Mouse (Mus musculus): ENCODE measurements around the gene Gtf2h3. TPM values are rescaled to one million over a fixed set of nuclear protein-coding genes. Genes with fewer than 3 reads are reported as not detected.
A peak's percentile ranks its signal among the peaks of the same experiment; 100 is the strongest.
"Not testable (repeated sequence)": the region's sequence is repeated elsewhere in the genome, so short reads cannot be mapped to it uniquely, and the experiment has no call there.

Gtf2h3 gene
- polyA plus RNA-seq, 1 experiment from 2014 or later: 69.9 TPM

DNA sequence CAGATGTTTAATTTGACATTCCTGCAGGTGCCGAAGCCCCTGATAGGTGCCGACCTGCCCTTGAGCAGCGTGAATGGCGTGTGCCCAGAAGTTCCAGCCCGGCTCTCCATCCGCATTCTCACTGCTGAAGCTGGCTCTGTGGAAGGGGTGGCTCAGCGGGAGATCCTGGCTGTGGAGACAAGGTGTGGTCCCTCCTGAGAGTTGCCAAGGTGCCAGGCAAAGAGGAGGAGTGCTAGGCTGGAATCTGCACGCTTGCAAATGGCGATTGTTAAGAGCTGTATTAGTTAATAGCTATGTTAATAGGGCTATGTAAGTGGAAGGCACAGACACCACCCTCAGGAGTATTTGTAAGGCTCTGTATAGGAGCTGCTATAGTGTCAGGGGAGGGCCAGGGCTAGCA, 45.4 kb downstream of the Gtf2h3 start:
- WGBS: 90% methylated on average over 9 of the region's 9 CpGs
- ATAC-seq (replicated peaks; ENCODE audit: low FRiP score): no peak
- no peaks in the 10 kb centered on the region for H3K9me3 ChIP-seq (ENCODE audit: control insufficient read depth, low read length)
- no peak overlapping the region for H3K4me2 ChIP-seq
- H3K36me3 ChIP-seq (ENCODE audit: control insufficient read depth, insufficient read depth, low read length): no peaks in the 10 kb centered on the region
- no peak overlapping the region for H3K27ac ChIP-seq (ENCODE audit: low read depth, low read length)
- H3K4me1 ChIP-seq (replicated peaks; ENCODE audit: control insufficient read depth, insufficient read depth, low read length): peaks cover 5% of the 10 kb centered on the region
- no peak overlapping the region for H3K4me3 ChIP-seq (ENCODE audit: low read depth, low read length)
- H3K27me3 ChIP-seq (replicated peaks; ENCODE audit: control insufficient read depth, insufficient read depth, low read length): no peaks in the 10 kb centered on the region
- H3K9ac ChIP-seq (ENCODE audit: low read depth, low read length): no peak overlapping the region
- DNase-seq (ENCODE audit: low spot score): no peak

DNA sequence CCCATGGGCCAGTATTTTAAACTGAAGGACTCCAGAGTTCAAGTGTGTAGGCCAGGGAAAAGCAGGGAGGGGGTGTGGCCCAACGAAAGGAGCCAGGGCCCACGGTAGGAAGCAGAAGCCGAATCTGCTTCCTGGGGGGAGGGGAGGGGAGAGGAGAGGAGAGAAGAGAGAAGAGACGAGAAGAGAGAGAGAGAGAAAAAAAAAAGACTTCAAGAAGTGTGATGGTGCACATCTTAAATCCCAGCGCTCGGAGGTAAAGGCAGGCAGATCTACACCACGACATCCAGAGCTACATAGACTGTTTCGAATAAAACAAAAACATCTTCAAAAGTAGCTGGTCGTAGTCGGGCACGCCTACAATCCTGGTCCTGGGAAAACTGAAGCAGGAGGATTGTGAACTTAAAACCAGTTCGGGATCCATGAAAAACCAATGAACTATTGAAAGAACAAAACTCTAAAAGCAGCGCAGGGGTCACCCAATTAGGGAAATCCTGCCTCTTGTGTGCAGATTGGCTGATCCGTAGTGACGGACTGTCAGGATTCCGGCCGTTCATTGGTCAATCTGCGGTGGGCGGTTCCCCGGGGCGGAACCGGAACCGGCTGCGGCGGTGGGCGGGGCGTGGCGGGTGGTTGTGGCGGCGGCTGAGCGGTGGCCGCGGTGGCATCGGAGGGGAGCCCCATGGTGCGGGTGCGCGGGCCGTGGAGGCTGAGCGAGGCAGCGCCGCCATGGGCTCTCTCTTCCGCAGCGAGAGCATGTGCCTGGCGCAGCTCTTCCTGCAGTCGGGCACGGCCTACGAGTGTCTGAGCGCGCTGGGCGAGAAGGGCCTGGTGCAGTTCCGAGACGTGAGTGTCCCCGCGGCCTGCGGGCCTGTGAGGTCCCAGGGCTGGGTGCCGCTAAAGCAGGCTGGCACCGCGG, 49.8 kb downstream of the Gtf2h3 start, which contains the start of gene Atp6v0a2:
Atp6v0a2 (plus strand) TSS at position 129 of the 916 bp plus-strand sequence.
- H3K4me3 ChIP-seq (ENCODE audit: low read depth, low read length): peak within 1 kb of the TSS; percentile 98
- ATAC-seq (replicated peaks; ENCODE audit: low FRiP score): peak; percentile 91
- peak within 1 kb of the TSS; percentile 78; the same call in 1 of the 2 replicates for H3K27ac ChIP-seq (ENCODE audit: low read depth, low read length)
- H3K4me1 ChIP-seq (replicated peaks; ENCODE audit: control insufficient read depth, insufficient read depth, low read length): peaks cover 17% of the 10 kb centered on the region
- WGBS: under 1% methylated on average over 57 of the region's 58 CpGs
- H3K9ac ChIP-seq (ENCODE audit: low read depth, low read length): peak within 1 kb of the TSS; percentile 84
- no peaks in the 10 kb centered on the region for H3K27me3 ChIP-seq (replicated peaks; ENCODE audit: control insufficient read depth, insufficient read depth, low read length)
- H3K4me2 ChIP-seq: peak within 1 kb of the TSS; percentile 92
- DNase-seq (ENCODE audit: low spot score): peak; percentile 94
- 0 out of 2 replicates have a peak, but pooled peaks cover 4% of the 10 kb centered on the region for H3K36me3 ChIP-seq (ENCODE audit: control insufficient read depth, insufficient read depth, low read length)
- no peaks in the 10 kb centered on the region for H3K9me3 ChIP-seq (ENCODE audit: control insufficient read depth, low read length)

DNA sequence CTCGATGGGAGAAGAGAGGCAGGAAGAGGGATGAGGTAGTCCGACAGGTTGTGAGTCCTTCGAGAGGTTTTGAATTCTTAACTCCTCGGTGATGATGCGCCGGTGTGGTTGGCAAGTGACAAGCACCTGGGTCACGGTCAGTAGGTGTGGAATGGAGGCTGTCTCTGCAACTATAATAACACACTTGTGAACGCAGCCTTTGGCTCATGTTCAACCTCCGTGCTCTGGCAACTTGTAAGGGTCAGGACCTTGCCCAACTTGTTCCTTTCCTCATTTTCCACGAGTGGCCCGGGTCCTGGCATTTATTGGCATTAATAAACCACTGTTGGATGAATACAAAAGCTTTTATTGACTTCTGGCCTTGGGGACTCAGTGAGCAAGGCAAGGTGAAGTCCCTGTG, 50.7 kb downstream of the Gtf2h3 start:
- Histone ChIP-seq H3K27ac (ENCODE audit: low read depth, low read length) (no peak overlapping the region), H3K9ac (ENCODE audit: low read depth, low read length) (peak overlapping the region; percentile 84), H3K4me1 (replicated peaks; ENCODE audit: control insufficient read depth, insufficient read depth, low read length) (peaks cover 17% of the 10 kb centered on the region), H3K36me3 (ENCODE audit: control insufficient read depth, insufficient read depth, low read length) (peaks cover 8% of the 10 kb centered on the region), H3K9me3 (ENCODE audit: control insufficient read depth, low read length) (no peaks in the 10 kb centered on the region), H3K27me3 (replicated peaks; ENCODE audit: control insufficient read depth, insufficient read depth, low read length) (no peaks in the 10 kb centered on the region), H3K4me3 (ENCODE audit: low read depth, low read length) (peak overlapping the region; percentile 98), H3K4me2 (peak overlapping the region; percentile 92)
- DNase-seq (ENCODE audit: low spot score) (no peak), ATAC-seq (replicated peaks; ENCODE audit: low FRiP score) (no peak)
- 20% methylated on average over 11 of the region's 11 CpGs for WGBS

- peaks cover 17% of the 10 kb centered on the region for H3K4me1 ChIP-seq (replicated peaks; ENCODE audit: control insufficient read depth, insufficient read depth, low read length)
- H3K9me3 ChIP-seq (ENCODE audit: control insufficient read depth, low read length): no peaks in the 10 kb centered on the region
- H3K36me3 ChIP-seq (ENCODE audit: control insufficient read depth, insufficient read depth, low read length): peaks cover 24% of the 10 kb centered on the region
- no peak overlapping the region for H3K4me2 ChIP-seq
- no peak overlapping the region for H3K27ac ChIP-seq (ENCODE audit: low read depth, low read length)
- H3K4me3 ChIP-seq (ENCODE audit: low read depth, low read length): no peak overlapping the region
- no peak for ATAC-seq (replicated peaks; ENCODE audit: low FRiP score)
- no peak for DNase-seq (ENCODE audit: low spot score)
- H3K27me3 ChIP-seq (replicated peaks; ENCODE audit: control insufficient read depth, insufficient read depth, low read length): no peaks in the 10 kb centered on the region
- 93% methylated on average over 11 of the region's 11 CpGs for WGBS
- no peak overlapping the region for H3K9ac ChIP-seq (ENCODE audit: low read depth, low read length)
Observed at GRCm38 (mm10) chr5:124631685-124632084, 52.7 kb downstream of the Gtf2h3 start.

- DNase-seq (ENCODE audit: low spot score) (no peak), ATAC-seq (replicated peaks; ENCODE audit: low FRiP score) (no peak)
- H3K9me3 ChIP-seq (ENCODE audit: control insufficient read depth, low read length): no peaks in the 10 kb centered on the region
- H3K4me3 ChIP-seq (ENCODE audit: low read depth, low read length): no peak overlapping the region
- peaks cover 17% of the 10 kb centered on the region for H3K4me1 ChIP-seq (replicated peaks; ENCODE audit: control insufficient read depth, insufficient read depth, low read length)
- 73% methylated on average over 5 of the region's 5 CpGs for WGBS
- no peak overlapping the region for H3K27ac ChIP-seq (ENCODE audit: low read depth, low read length)
- peaks cover 29% of the 10 kb centered on the region for H3K36me3 ChIP-seq (ENCODE audit: control insufficient read depth, insufficient read depth, low read length)
- H3K27me3 ChIP-seq (replicated peaks; ENCODE audit: control insufficient read depth, insufficient read depth, low read length): no peaks in the 10 kb centered on the region
- H3K4me2 ChIP-seq: no peak overlapping the region
- H3K9ac ChIP-seq (ENCODE audit: low read depth, low read length): no peak overlapping the region
Observed at GRCm38 (mm10) chr5:124632461-124632860, 53.5 kb downstream of the Gtf2h3 start.

DNA sequence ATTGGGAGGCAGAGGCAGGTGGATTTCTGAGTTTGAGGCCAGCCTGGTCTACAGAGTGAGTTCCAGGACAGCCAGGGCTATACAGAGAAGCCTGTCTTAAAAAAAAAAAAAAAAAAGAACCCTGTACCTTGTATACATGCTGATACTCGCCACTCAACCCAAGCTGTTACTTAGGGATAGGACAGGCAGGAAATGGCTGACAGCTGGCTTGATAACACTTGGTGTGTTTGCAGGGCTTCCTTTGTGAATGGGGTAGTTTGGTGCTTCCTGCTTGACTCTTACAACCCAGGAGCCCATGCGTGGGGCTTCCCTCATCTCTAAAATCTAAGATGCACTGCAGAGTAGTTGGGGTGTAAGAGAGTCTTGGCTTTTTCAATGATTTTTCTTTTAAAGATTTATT, 54.5 kb downstream of the Gtf2h3 start:
- DNase-seq (ENCODE audit: low spot score) (no peak), ATAC-seq (replicated peaks; ENCODE audit: low FRiP score) (peak; percentile 51)
- H3K27ac ChIP-seq (ENCODE audit: low read depth, low read length): no peak overlapping the region

GRCm38 (mm10) chr5:124635068-124635467, 56.1 kb downstream of the Gtf2h3 start:
- DNase-seq (ENCODE audit: low spot score): not testable (repeated sequence)

More for the DNA sequence above, 54.5 kb downstream of the Gtf2h3 start:
- Histone ChIP-seq H3K4me1 (replicated peaks; ENCODE audit: control insufficient read depth, insufficient read depth, low read length) (peaks cover 12% of the 10 kb centered on the region), H3K36me3 (ENCODE audit: control insufficient read depth, insufficient read depth, low read length) (peaks cover 37% of the 10 kb centered on the region), H3K9ac (ENCODE audit: low read depth, low read length) (no peak overlapping the region), H3K9me3 (ENCODE audit: control insufficient read depth, low read length) (no peaks in the 10 kb centered on the region), H3K4me3 (ENCODE audit: low read depth, low read length) (no peak overlapping the region), H3K27me3 (replicated peaks; ENCODE audit: control insufficient read depth, insufficient read depth, low read length) (no peaks in the 10 kb centered on the region), H3K4me2 (no peak overlapping the region)
- 34% methylated on average over 2 of the region's 2 CpGs for WGBS

DNA sequence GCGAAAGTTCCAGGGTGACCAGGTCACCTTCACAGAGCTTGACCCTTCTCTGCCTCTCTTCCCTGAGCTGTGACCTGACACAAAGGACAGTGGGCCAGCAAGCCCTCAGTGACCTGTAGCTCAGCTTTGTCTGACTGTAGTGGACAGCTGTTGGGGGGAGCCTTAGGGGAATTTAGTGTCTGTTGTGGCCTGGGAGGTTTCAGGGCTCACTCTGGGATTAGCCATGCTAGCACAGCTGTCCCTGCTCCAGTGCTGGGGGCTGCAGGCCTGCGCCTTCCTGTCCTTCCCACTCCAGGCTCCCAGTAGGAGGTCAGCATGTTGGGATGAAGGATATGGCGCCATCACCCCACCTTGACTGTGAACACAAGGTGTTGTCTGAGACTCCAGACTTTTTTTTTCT, 57.2 kb downstream of the Gtf2h3 start:
- Histone ChIP-seq H3K9me3 (ENCODE audit: control insufficient read depth, low read length) (no peaks in the 10 kb centered on the region), H3K4me3 (ENCODE audit: low read depth, low read length) (no peak overlapping the region), H3K27me3 (replicated peaks; ENCODE audit: control insufficient read depth, insufficient read depth, low read length) (no peaks in the 10 kb centered on the region), H3K36me3 (ENCODE audit: control insufficient read depth, insufficient read depth, low read length) (peaks cover 49% of the 10 kb centered on the region), H3K4me1 (replicated peaks; ENCODE audit: control insufficient read depth, insufficient read depth, low read length) (no peaks in the 10 kb centered on the region), H3K27ac (ENCODE audit: low read depth, low read length) (no peak overlapping the region), H3K4me2 (no peak overlapping the region), H3K9ac (ENCODE audit: low read depth, low read length) (no peak overlapping the region)
- ATAC-seq (replicated peaks; ENCODE audit: low FRiP score) (no peak), DNase-seq (ENCODE audit: low spot score) (no peak)
- 96% methylated on average over 3 of the region's 3 CpGs for WGBS

More at GRCm38 (mm10) chr5:124635068-124635467, 56.1 kb downstream of the Gtf2h3 start:
- not testable (repeated sequence) for H3K4me2 ChIP-seq; H3K27me3 ChIP-seq (replicated peaks; ENCODE audit: control insufficient read depth, insufficient read depth, low read length); H3K9ac ChIP-seq (ENCODE audit: low read depth, low read length); H3K4me3 ChIP-seq (ENCODE audit: low read depth, low read length); H3K27ac ChIP-seq (ENCODE audit: low read depth, low read length); H3K4me1 ChIP-seq (replicated peaks; ENCODE audit: control insufficient read depth, insufficient read depth, low read length); H3K9me3 ChIP-seq (ENCODE audit: control insufficient read depth, low read length); ATAC-seq (replicated peaks; ENCODE audit: low FRiP score)
- WGBS: 80% methylated on average over 4 of the region's 4 CpGs
- H3K36me3 ChIP-seq (ENCODE audit: control insufficient read depth, insufficient read depth, low read length): peaks cover 52% of the 10 kb centered on the region

GRCm38 (mm10) chr5:124636694-124637093, 57.8 kb downstream of the Gtf2h3 start:
- Histone ChIP-seq H3K4me3 (ENCODE audit: low read depth, low read length) (no peak overlapping the region), H3K27ac (ENCODE audit: low read depth, low read length) (no peak overlapping the region), H3K27me3 (replicated peaks; ENCODE audit: control insufficient read depth, insufficient read depth, low read length) (no peaks in the 10 kb centered on the region), H3K9me3 (ENCODE audit: control insufficient read depth, low read length) (no peaks in the 10 kb centered on the region), H3K36me3 (ENCODE audit: control insufficient read depth, insufficient read depth, low read length) (peaks cover 54% of the 10 kb centered on the region), H3K4me1 (replicated peaks; ENCODE audit: control insufficient read depth, insufficient read depth, low read length) (no peaks in the 10 kb centered on the region), H3K9ac (ENCODE audit: low read depth, low read length) (no peak overlapping the region), H3K4me2 (no peak overlapping the region)
- DNase-seq (ENCODE audit: low spot score): no peak
- no peak for ATAC-seq (replicated peaks; ENCODE audit: low FRiP score)
- WGBS: 94% methylated on average over 4 of the region's 4 CpGs

Data from liver, embryonic 11.5 days (tissue).